Mouse (Mus musculus): ENCODE data around the gene Ikzf3. TPM values are rescaled to one million over a fixed set of nuclear protein-coding genes. Genes with fewer than 3 reads are reported as not detected.

Gene Ikzf3
- total RNA-seq, 2 experiments from 2014 or later, result 0.67 to 0.72 TPM

DNA sequence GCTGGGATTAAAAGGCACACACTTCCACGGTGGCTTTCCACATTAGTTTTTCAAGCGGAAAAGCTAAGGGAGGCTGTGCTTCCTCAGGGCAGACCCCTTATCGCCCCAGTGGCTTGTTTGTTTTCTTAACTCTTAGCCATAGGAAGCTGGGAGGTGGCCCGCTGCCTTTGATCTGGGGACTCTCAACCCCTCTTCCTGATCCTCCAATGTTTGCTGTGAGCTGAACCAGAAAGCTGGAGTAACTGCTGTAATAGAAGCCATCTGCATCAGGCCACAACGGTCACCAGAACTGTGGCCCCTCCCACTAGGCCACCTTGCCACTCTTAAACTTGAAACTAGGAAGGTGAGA is 99.6 kb downstream of the Ikzf3 start, which contains the start of gene Grb7:
Gene Grb7, plus strand, starts transcription at position 182 of the 349 bp plus-strand sequence.
- DNase-seq, result no peak

DNA sequence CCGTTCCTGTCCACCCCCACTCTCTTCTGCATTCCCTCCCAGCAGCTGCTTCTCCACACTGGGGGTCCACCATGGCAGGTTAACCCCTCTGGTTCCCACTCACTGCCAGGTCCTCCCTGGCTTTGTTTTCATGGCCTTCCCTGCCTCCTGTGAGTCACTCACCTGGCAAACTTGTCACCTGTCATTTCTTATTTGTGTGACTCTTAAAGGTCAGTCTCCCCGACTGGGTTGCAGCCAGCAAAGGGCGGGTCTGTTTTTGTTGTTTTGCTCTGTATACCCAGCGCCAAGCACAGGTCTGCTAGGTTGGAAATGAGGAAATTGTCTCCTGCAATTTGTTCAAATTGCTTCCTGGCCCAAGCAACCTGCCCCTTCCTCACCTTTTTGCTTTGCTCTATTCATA is 100.2 kb downstream of the Ikzf3 start:
- DNase-seq, result no peak

GRCm38 (mm10) chr11:98445238-98445637 is 100.6 kb downstream of the Ikzf3 start:
- no peak for DNase-seq

DNA sequence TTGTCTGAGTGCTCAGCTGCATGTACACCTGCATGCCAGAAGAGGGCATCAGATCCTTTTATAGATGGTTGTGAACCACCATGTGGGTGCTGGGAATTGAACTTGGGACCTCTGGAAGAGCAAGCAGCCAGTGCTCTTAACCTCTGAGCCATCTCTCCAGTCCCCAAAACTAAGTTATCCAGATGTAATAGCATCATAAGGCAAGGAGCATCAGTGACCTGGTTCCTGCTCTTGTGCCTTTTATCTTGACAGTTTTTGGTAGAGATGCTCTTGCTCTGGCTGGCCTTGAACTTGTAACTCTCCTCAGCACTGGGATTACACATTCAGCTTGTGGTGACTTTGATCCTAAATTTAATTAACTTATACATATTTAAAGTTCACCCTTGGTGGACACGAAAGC is 102.1 kb downstream of the Ikzf3 start:
- no peak for DNase-seq

- peak; percentile 98 for DNase-seq
Observed at GRCm38 (mm10) chr11:98438331-98439158, 107.3 kb downstream of the Ikzf3 start, which contains the start of gene Mien1. TSS of gene Mien1 (minus strand) at chr11:98438991.

DNA sequence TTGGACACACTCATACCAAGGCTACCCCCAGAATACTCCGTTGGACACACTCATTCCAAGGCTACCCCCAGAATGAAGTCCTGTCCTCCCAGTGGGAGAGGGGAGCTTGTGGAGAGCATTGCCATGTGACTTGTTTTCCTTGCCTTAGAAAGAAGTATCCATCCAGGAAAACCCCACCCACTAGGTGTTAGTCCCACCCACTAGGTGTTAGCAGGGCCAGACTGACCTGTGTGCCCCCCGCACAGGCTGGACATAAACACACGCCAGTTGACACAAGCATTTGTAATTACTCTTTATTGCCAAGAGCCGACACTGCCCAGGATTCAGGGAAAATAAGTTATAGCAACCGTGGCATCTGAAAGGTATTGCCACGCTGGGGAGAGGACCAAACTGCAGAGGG is 108.4 kb downstream of the Ikzf3 start:
- no peak for DNase-seq

GRCm38 (mm10) chr11:98435723-98436122 is 110.1 kb downstream of the Ikzf3 start:
- DNase-seq, result no peak

DNA sequence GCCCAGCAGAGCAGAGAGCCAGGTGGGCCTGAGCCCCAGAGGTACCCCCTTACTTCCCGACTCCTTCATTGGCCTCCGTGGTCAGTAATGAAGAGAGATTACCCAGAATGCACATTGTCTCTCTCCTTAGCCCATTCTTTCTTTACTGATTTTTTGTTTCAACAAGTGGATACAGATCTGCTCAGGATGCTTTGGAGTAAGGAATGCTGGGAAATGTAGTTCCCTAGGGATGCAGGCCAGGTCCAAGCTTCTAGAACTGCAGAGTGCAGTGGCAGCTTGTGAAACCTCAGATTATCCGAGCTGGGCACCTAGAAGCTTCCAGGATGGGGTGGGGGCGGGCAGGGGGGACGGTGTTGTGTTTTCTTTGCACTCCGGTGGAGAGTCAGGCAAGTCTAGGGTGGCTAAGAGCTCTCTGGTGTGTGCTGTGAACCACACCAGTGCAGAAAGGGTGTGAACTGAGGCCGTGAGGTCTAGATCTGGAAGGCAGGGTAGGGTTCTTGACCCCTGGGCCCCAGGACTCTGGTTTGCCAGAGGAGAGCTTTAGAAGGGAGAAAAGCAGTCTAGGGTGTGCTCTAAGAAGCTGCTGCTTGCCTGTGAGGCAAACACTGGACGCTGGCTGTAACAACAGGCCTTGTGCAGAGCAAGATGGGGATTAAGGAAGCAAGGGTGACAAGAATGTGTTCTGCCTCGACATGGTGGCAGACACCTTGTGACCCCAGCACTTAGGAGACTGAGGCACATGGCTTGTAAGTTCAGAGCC is 113.9 kb downstream of the Ikzf3 start:
- DNase-seq, result no peak

DNA sequence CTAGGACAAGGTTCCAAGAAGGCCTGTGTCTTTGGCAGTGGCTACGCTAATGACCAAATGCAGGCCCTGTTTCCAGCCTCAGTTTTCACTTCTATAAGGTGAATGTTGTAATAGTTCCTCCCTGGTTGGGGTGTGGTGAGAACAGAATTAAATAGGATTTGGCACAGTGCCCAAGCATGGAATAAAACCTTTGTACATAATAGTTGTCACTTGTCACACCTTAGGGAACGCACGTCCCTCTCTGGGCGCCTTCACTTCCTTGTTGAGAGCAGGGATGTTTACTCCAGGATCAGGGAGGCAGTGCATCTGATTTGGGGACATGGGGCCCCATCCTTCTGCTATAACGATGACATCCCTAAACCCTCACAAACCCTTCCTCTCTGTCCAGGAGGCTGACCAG is 117.4 kb downstream of the Ikzf3 start:
- no peak for DNase-seq

DNA sequence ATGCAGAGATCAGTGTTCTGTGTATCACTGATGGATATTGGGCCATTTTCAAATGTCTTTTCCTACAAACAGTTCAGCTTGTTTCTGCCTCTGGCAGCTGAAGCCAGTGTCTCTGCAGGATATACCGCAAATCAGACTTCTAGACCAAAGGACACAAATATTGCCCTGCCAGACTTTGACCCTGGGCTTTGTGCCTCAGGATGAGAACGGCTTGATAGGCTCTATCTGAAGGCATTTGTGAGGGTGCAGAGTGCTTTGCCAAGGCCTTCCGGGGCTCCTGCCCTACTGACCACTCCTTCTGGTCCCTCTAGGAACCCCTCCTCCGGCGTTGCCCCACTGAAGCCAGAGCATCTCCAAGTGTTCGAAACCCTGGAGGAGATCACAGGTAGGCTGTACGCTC is 119.2 kb downstream of the Ikzf3 start:
- no peak for DNase-seq

GRCm38 (mm10) chr11:98418939-98419547 is 126.8 kb downstream of the Ikzf3 start:
- no peak for DNase-seq

- DNase-seq, result no peak
Observed at GRCm38 (mm10) chr11:98418273-98418672, 127.6 kb downstream of the Ikzf3 start.

DNA sequence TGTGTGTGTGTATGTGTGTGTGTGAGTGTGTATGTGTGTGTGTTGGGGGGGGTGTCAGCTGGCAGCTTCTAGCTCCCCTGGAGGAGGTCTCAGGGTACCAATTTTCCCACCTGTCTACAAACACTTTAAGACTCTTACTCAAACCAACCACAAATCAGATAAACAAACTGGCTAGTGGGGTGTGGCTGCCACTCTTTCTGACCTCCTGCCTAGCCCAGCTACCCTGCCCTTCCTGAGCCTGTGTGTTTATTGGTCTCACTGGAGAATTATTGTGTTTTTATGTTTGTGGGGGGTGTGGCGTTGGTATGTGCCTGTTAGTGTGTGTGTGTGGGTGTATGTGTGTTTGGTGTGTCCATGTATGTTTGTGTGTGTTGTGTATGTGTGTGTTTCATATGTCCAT is 128.8 kb downstream of the Ikzf3 start:
- DNase-seq, result no peak

Other genes starting within 250 kb of the Ikzf3 start
- not detected for gene Neurod2, start 216.4 kb downstream of the Ikzf3 start, total RNA-seq (2021)
- 10 to 100 TPM; 19.1 to 21.2 TPM for gene Ppp1r1b, start 197.6 kb downstream of the Ikzf3 start, total RNA-seq (2021)
- gene Stard3, start 187.7 kb downstream of the Ikzf3 start, total RNA-seq (2021), result 10 to 100 TPM; 21.3 to 21.8 TPM
- 100 to 1,000 TPM; 163 to 192 TPM for gene Tcap, start 162.2 kb downstream of the Ikzf3 start, total RNA-seq (2021)
- not detected for gene Pnmt, start 159.6 kb downstream of the Ikzf3 start, total RNA-seq (2021)
- gene Pgap3, start 145.5 kb downstream of the Ikzf3 start, total RNA-seq (2021), result 10 to 100 TPM; 19.6 to 20.5 TPM
- gene Erbb2, start 133.6 kb downstream of the Ikzf3 start, total RNA-seq (2021), result 10 to 100 TPM; 24.1 to 27.0 TPM
- 10 to 100 TPM; 46.9 to 49.0 TPM for gene Mien1, start 107.0 kb downstream of the Ikzf3 start, total RNA-seq (2021)
- gene Grb7, start 99.6 kb downstream of the Ikzf3 start, total RNA-seq (2021), result not detected
- under 1 TPM in 1 of 2 experiments, not detected in 1; 0.17 TPM for gene Zpbp2, start 5.1 kb upstream of the Ikzf3 start, total RNA-seq (2021)
- gene Ormdl3, start 41.3 kb upstream of the Ikzf3 start, total RNA-seq (2021), result 10 to 100 TPM; 36.5 to 41.5 TPM
- not detected for gene Lrrc3c, start 52.3 kb upstream of the Ikzf3 start, total RNA-seq (2021)
- gene Gm12355, start 79.6 kb upstream of the Ikzf3 start, total RNA-seq (2021), result 10 to 100 TPM; 29.2 to 29.5 TPM
- 1 to 10 TPM; 3.2 to 5.2 TPM for gene Gsdma3, start 80.3 kb upstream of the Ikzf3 start, total RNA-seq (2021)
- not detected for gene Gsdma2, start 100.7 kb upstream of the Ikzf3 start, total RNA-seq (2021)
- gene Gsdma, start 118.3 kb upstream of the Ikzf3 start, total RNA-seq (2021), result not detected
- 100 to 1,000 TPM; 138 to 140 TPM for gene Psmd3, start 136.5 kb upstream of the Ikzf3 start, total RNA-seq (2021)
- not detected for gene Csf3, start 155.2 kb upstream of the Ikzf3 start, total RNA-seq (2021)
- 10 to 100 TPM; 51.7 to 52.3 TPM for gene Med24, start 183.4 kb upstream of the Ikzf3 start, total RNA-seq (2021)
- 100 to 1,000 TPM; 171 to 183 TPM for gene Thra, start 194.6 kb upstream of the Ikzf3 start, total RNA-seq (2021)
- gene Nr1d1, start 229.3 kb upstream of the Ikzf3 start, total RNA-seq (2021), result 10 to 100 TPM; 26.3 to 27.6 TPM
- 10 to 100 TPM; 67.8 to 71.5 TPM for gene Msl1, start 249.5 kb upstream of the Ikzf3 start, total RNA-seq (2021)

Measured in heart, postnatal 4 days (tissue).